Mouse (Mus musculus): Measurements from ENCODE around the gene Tex38.

The Tex38 gene

DNA sequence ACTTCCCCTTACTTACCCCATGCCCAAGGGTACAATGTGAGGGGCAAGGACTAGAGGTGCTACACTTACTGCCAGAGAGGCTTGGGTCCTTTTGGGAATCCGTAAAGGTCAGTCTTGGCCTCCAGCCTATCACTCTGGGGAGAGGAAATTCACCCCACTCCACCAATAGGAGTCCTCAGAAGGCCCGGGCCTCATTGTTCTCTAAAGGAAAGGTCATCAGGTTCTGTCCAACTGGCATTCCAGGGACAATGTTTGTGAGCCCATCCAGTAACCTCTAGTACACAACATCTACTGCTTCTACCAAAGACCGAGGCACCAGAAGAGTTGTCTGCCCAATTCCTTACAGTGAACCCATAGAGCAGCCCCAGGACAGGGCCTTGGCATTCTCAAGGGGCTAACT lies at the start of gene Tex38:
Gene Tex38, minus strand, starts transcription at position 101 of the 400 bp plus-strand sequence.
- in situ Hi-C loops (cut with MboI), result no loop called here

DNA sequence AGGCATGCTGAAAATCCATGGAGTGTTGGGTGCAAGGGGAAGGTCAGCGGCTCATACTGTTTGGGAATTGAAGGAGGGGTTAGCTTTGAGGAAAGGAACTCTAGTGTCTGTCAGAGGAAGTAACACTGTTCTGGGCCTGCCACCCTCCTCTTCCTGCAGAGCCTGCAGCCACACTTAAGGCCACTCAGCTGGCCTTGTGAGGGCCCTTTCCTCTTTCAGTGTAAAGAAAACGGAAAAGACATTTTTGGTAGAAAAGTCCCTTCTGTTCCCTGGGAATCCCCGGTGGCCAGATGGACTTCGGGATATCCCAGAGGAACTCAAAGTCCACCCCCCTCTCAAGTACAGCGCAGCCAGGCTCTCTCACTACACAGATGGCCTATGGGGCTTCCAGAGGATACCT lies 49.7 kb upstream of the Tex38 start:
- in situ Hi-C loops (cut with MboI), result no loop called here

DNA sequence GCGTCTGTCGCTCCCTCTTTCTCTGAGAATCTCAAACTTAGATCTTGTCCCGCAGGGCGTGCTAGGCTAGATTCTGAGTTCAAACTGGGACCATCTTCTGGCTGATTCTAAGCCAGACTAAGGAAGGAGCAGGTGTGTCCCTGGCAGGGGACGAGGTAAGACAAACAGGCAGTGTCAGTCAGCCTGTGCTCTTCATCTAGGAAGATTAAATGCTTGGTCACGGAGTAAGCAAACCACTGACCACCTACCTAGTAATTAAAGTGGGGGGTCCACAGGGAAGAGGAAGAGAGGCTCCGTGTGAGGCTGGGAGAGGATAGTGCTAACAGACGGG lies 47.7 kb upstream of the Tex38 start:
- in situ Hi-C loops (cut with MboI), result loop anchor here (10.0 kb wide), 1 partner anchor 84 kb away; no protein-coding TSS in a partner anchor

DNA sequence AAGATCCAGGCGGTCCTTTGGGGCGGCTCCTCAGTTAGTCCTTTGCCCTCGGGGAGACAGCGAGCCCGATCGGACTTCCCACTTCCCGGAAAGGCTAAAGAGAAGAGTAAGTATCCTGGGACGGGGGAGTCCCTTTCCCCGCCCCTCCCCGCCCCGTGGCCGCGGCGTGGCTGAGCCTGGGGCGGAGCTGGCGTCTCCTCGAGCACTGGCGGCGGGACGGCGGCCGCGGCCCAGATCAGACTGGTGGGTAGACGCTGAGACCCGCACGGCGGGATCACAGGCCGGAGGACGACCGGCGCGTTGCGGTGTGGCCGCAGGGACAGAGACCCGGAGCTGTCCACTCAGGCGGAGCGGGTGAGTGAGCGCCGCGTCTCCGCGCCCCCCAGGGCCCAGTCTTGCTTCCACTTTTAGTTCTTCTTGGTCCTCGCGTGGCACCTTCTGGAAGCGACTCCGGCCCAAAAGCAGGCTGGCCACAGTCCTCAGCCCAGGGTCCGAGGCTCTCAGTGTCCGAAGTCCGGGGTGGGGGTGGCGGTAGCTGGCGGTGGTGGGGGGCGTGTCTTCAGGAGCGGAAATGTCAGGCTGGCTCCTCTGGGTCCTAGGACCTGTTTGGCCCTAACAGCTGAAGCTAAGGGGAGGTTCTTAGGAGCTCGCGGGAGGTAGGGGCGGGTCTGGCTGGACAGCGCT lies 47.2 kb upstream of the Tex38 start, which contains the start of gene Mob3c:
Gene Mob3c, plus strand, starts transcription at position 205 of the 684 bp plus-strand sequence.
- in situ Hi-C loops (cut with MboI), result loop anchor here (10.0 kb wide), 1 partner anchor 83 kb away; no protein-coding TSS in a partner anchor

DNA sequence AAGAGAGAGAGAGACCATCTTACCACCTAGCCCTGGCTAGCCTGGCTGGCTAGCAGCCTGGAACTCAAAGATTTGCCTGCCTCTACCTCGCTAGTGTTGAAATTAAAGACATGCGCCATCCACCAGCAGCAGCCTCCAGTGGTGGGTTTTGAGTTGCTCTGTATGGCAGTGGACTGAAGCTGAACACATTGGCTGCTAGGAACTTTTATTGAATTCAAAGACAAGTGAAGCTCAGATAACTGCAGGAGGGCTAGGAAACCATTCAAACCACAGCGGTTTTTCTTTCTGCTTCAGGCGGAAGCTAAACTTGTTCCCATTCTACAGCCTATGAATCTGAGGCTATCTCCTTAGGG lies 46.7 kb upstream of the Tex38 start:
- in situ Hi-C loops (cut with MboI), result loop anchor here (10.0 kb wide), 1 partner anchor 83 kb away; no protein-coding TSS in a partner anchor

DNA sequence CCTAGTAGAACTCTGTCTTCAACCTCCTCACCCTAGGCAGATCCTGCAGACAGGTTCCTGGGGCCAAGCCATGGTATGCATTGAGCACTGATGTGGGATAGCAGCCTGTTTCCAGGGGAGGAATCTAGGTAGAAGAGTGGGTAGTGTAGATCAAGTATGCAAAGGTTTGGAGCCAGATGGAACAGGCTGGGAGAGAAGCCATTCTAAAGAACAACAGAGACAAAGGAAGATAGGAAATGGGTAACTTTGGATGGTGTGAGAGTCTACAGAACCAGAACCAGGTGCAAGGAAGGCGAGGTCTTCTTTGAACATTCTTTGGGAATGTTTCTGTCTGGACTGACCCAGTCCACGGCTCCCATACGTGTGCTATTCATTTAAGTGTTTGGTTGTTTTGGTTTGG lies 46.2 kb upstream of the Tex38 start:
- in situ Hi-C loops (cut with MboI), result loop anchor here (10.0 kb wide), 1 partner anchor 82 kb away; no protein-coding TSS in a partner anchor

DNA sequence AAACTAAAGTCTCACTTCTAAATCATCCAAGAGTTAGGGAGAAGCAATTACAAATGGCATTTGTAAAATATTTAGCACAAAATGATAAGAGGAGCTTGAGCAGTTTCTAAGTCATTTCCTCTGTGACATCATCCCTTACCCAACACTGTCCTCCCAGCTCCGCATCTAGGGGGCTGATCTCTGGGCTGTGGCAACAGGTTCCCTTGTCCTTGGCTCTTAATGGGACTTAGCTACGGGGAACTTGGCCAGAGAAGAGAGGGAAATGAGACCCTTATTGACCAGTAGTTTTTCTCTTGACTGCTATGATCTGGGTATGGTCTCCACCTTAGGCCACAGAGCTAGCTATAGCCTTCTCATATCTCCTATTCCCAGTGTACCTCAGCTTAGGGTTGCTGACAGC lies 44.5 kb upstream of the Tex38 start:
- in situ Hi-C loops (cut with MboI), result loop anchor here (10.0 kb wide), 1 partner anchor 80 kb away; no protein-coding TSS in a partner anchor

DNA sequence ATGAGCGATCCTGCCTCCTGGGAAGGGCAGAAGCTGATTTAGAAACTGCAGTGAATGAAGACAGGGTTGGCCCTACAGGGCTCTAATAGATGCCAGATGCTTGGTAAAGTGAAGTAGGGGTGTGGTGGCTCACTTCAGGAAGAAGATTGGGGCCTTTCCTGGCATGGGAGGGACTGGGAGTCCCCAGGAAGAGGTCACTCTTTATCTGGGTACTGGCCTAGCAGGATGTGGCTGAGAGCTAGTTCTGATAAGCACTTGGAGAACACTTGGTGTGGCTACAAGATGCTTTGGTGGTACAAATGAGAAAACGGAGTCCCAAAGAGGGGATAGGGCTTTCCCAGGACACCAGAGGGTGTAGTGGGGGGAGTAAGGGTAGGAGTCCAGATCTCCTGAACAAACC lies 43.4 kb upstream of the Tex38 start:
- in situ Hi-C loops (cut with MboI), result loop anchor here (10.0 kb wide), 1 partner anchor 79 kb away; no protein-coding TSS in a partner anchor

DNA sequence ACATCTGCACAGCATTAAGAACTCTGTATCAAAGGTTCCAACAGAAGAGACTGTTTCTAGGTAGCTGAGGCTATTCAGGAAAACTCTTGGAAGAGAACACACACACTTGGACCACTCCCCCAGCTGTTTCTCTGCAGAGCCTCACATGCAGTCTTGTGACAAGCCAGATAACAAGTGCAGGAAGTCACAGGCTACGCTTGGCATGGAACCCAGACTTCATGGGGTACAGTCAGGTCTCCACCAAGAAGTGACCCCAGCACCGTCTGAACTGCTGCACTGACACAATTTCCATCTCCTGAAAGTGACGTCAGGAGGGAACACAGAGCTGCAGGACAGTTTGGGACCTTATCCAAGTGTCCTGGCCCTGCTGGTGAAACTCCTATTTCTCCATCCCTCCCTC lies 41.1 kb upstream of the Tex38 start:
- in situ Hi-C loops (cut with MboI), result loop anchor here (10.0 kb wide), 1 partner anchor 77 kb away; no protein-coding TSS in a partner anchor

DNA sequence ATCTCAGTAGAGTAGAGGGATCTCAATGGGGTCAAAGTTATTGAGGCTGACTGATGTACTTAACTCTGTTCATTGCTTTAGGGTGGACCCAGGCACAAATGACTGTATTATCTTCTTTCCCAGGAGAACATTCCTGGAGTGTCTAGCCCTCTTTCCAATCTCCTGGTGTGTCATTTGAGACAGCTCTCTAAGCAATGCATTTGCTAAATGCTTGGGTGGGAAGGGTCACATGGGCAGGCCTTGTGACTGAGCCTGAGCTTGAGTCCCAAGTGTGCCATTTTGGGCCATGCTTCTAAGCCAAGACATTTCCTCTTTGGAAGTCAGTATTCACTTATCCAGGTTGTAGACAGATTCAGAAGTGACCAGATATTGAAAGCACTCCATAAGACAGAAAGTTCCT lies 40.6 kb upstream of the Tex38 start:
- in situ Hi-C loops (cut with MboI), result loop anchor here (10.0 kb wide), 1 partner anchor 77 kb away; no protein-coding TSS in a partner anchor

DNA sequence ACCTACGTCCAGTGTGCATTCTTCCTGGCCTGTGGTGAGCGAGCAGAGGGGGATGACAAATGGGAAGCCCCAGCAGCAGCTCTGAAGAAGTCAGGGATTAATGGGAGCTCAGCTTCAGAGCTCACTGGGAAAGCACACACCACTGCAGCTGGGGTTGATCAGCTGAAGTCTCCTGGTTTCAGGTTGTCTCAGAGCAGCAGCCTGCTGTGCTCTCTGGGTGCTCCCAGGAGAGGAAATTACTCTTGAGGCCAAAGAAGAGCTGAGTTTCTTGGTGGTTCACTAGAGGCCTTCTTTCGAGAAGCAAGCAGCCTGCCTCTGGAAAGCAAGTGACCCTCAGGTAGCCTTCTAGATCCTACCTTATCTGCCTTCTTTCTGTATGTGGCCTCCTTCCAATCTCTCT lies 40.1 kb upstream of the Tex38 start:
- in situ Hi-C loops (cut with MboI), result loop anchor here (10.0 kb wide), 1 partner anchor 76 kb away; no protein-coding TSS in a partner anchor

DNA sequence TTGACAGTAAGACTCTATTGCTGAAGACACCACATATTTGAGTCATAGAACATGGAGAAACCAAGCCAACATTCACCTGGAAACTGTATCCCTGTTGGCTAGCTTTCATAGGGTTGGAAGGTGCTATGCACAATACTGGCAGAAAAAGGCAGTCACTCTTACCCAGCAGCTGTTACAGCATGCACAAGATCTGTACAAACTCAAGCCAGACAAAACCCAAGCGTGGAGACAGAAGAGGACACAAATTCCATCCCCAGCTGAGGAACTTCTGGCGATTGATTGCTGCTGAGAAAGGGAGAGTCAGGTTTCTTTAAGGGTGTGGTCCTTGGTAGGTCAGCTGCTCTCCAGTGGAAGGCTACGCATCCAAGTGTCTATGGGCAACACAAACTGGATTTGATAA lies 39.4 kb upstream of the Tex38 start:
- in situ Hi-C loops (cut with MboI), result loop anchor here (10.0 kb wide), 1 partner anchor 75 kb away; no protein-coding TSS in a partner anchor

DNA sequence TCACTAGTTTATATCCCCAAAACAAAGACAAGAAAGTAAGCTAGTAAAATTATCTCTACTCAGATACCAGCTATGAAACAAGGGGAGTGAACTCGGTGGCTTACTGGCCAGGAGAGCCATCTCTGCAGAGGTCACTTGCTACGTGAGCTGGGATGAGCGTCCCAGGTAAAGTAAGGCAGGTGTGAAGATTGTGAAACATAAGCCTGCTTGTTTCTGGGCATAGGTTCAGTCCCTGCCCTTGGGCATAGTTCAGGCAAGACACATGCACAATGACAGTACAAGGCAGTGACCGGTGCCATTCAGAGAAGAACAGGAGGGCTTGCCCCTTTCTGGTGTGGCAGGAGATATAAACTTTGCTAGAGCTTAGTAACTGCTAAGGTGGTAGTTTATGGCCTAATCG lies 34.8 kb upstream of the Tex38 start:
- in situ Hi-C loops (cut with MboI), result no loop called here

DNA sequence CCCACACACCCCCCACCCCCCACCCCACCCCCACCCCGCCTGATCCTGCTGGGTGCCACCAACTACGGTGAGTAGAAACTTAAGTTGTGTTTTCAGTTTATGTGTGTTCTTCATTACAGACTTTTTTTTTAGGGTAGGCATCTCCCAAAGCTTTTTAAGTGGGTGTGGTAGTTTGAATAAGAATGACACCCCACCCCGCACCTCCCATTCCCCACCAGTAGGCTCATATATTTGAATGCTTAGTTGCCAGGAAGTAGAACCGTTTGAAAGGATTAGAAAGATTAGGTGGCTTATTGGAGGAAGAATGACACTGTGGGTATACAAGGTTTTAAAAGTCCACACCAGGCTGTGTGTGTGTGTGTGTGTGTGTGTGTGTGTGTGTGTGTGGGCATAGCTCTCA lies 31.5 kb upstream of the Tex38 start:
- in situ Hi-C loops (cut with MboI), result no loop called here

DNA sequence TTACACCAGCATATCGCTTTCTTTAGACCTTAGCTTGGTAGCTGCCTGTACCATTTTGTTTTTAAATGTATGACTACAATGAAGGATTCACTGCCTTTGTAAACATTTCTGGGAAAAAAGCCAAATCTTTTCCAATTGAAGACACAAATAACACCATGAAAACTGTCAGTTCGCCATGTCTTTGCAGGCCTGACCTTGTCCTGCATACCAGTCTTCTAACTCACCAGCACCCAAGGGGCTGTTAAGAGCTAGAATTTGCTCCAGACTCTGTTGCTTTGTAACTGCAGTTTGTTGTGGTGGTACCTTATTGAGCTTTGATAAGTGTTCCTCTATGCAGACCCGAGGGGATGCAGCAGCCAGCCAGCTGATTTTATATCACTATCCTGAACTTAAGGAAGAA lies 19.2 kb upstream of the Tex38 start:
- in situ Hi-C loops (cut with MboI), result no loop called here

DNA sequence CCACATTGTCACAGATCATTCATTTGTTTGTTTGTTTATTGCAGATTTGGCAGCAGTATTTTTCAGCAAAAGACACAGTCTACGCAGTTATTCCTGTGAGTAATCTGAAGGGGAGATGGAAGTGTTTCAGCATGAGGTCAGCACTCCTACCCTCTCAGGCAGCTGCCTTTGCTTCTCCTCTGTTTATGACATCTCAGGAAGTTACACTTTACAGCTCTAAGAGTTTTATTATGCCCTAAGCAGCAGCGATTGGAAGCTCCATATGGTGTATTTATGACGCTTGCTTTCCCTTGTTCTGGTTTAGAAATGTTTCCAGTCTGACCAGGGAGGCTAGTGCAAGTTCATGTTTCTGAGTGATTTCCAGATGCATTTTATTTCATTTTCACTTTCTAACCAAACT lies 14.5 kb upstream of the Tex38 start:
- in situ Hi-C loops (cut with MboI), result no loop called here

DNA sequence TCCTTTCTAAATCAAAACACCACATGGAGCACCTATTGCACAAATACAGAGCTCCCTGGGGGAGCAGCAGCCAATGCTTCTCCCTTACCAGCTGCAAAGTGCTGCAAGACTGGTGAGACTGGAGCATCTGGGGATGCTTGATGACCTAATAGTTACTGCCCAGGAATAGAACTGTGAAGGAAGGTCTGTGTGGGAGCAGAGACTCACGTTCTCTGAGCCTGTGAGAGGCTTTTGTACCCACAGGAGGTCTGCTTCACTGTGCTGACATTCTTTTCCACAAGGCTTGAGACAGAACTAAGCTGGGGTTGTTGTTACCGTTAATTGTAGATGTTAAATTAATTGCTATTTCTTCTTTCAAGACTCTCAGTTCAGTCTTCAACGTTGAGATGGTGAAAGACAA lies 10.0 kb upstream of the Tex38 start:
- in situ Hi-C loops (cut with MboI), result no loop called here

DNA sequence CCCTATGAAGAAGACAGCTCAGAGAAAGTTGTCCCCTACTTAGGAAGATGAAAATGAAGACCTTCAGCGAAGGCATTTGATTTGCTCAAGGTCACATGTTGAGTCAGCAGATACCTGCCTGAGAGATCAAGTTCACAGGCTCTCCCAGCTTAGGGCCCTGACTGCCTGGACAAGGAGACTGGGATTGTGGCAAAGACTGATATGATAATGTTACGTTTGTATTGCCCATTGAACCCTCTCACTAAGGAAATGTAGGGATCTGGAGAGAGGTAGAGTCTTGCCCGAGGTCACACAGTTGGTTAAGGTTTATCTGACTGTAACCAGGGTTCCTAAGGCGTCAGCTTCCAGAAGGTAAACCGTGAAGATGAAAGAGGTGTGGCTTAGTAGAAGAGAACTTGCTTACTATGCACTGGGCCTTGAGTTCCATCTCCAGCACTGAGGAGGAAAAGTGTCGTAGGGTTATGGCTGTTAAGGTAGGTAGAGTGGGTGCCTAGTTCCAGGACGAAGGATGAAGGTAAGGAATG lies 4.8 kb upstream of the Tex38 start:
- in situ Hi-C loops (cut with MboI), result no loop called here

DNA sequence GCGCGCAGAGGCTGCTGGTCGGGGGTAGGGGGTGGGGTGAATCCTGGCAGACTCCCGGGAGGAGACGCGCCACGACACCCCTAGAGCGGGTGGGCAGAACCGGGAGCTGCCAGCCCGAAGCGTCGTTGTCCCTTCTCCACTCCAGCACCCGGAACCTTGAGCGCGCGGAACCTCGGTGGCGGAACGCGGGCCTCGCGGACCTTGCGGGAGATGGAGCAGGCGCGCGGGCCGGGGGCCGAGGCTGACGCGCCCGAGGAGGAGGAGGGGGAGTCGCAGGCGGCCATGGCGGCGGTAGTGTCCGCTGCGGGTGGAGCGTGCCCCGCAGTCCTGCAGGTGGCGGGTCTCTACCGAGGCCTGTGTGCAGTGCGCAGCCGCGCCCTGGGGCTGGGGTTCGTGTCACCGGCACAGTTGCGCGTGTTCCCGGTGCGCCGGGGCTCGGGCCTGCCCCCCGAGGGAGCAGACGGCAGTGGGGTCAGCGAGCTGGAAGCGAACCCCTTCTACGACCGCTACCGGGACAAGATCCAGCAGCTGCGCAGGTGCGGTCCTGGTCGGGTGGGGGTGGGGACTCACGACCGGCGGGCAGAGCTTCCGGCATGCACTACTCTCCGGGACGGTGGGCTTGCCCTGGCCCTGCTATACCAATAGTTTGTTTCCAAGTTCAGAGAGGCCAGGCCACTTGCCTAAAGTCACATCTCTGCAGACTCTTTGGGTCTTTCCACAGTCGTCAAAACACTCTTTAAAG lies 4.1 kb upstream of the Tex38 start, which contains the start of gene Atpaf1:
Gene Atpaf1, plus strand, starts transcription at position 44 of the 742 bp plus-strand sequence.
- in situ Hi-C loops (cut with MboI), result no loop called here

DNA sequence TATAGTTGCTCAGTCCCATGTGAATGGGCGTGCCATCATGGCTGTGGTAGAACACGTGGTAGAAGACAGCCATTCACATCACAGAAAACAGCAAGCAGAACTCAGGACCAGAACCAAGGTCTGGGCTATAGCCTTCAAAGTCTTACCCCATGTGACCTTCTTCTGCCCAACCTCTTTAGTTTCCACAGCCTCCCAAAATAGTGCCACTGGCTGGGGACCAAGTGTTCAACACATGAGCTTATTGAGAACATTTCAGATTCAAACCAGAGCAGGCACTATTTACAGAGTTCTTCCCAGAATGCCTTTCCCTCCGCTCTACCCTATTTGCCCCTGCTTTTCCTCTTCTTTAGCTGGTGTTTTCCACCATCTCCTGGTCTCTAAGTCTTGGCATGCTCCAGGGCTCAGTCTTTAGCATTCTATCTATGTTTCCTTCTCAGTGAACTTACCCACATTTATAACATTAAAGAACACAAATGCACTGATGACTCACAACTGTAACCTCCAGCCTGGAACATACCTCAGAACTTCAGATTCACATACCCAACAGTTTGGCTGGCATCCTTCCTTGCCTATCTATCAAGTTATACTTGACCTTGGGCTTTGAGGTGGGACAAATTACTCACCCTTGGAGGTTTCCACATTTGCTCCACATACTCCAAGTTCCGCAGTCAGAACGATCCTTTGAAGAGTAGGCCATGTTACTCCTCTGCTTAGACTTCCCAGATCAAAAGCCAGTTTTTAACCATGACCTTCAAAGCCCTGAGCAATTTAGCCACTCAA lies 1.4 kb upstream of the Tex38 start:
- in situ Hi-C loops (cut with MboI), result no loop called here

DNA sequence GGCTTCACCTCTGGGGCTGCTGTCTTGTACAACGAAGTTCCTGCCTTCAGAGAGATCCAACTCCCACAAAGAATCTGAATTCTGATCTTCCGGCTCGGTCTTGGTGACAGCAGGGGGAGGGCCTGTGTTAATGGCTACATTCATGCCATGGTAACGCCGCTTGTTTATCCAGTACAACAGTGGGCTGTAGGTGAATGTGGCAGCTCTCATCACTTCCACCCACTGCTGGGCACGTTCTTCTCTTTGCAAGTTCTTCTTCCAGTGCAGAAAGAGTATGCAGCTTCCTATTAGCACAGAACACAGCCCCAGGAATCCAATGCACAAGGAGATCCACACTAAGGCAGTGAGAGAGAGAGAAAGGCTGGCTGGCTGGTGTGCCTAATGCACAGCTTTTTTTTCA lies 549 bp downstream of the Tex38 start:
- in situ Hi-C loops (cut with MboI), result no loop called here

DNA sequence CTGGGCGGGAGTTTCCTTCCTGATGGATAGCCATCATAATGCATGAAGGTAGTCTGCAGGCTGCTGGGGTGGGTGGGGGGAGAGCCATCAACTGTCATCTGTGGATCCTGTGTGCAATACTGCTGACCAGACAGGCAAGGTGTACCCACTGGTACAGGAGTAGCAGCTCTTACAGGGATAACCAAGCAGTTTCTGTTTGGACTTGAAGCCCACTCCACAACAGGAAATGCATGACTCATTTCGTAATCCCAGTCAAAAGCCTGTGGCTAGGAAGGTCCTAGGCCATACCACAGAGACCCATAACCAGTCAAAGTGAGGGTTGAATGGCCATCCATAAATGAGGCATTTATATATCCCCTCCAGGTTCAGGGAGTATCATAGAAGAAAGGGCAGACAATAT lies 3.2 kb downstream of the Tex38 start:
- in situ Hi-C loops (cut with MboI), result no loop called here

Data from mature B cell (primary cell).